Mouse (Mus musculus) c-Kit-positive CD71-negative TER-119-negative erythroid progenitor cells, embryonic 14.5 days (primary cell): ENCODE data around the gene Esr1.

ENCODE experiments used
- DNase-seq: peaks from one replicate; pipeline ENCODE4 v3.0.0-alpha.2; 2013; ENCODE audit warnings: low read depth

The Esr1 gene

GRCm38 (mm10) chr10:4993802-4994201 is 382.4 kb downstream of the Esr1 start:
- no peak for DNase-seq

GRCm38 (mm10) chr10:4996592-4996991 is 385.2 kb downstream of the Esr1 start:
- DNase-seq, result no peak

- DNase-seq, result no peak
These were observed 397.5 kb downstream of the Esr1 start for GRCm38 (mm10) chr10:5008795-5009366.

- no peak for DNase-seq
These were observed 400.6 kb downstream of the Esr1 start for GRCm38 (mm10) chr10:5012004-5012403.

- DNase-seq, result no peak
These were observed 403.6 kb downstream of the Esr1 start for GRCm38 (mm10) chr10:5014976-5015375.

- no peak for DNase-seq
These were observed 405.8 kb downstream of the Esr1 start for GRCm38 (mm10) chr10:5017148-5017547.

GRCm38 (mm10) chr10:5025906-5026305 is 414.5 kb downstream of the Esr1 start:
- DNase-seq, result no peak

- no peak for DNase-seq
These were observed 415.8 kb downstream of the Esr1 start for GRCm38 (mm10) chr10:5027208-5027607.

- DNase-seq, result no peak
These were observed 416.9 kb downstream of the Esr1 start for GRCm38 (mm10) chr10:5028301-5028700.

GRCm38 (mm10) chr10:5029161-5029560 is 417.8 kb downstream of the Esr1 start:
- no peak for DNase-seq

GRCm38 (mm10) chr10:5029883-5030282 is 418.5 kb downstream of the Esr1 start:
- DNase-seq, result no peak

- no peak for DNase-seq
These were observed 421.0 kb downstream of the Esr1 start for GRCm38 (mm10) chr10:5032192-5033048.

GRCm38 (mm10) chr10:5041254-5041653 is 429.9 kb downstream of the Esr1 start:
- no peak for DNase-seq

GRCm38 (mm10) chr10:5044481-5044880 is 433.1 kb downstream of the Esr1 start:
- DNase-seq, result no peak

- DNase-seq, result no peak
These were observed 433.8 kb downstream of the Esr1 start for GRCm38 (mm10) chr10:5045213-5045612.

GRCm38 (mm10) chr10:5045671-5046070 is 434.3 kb downstream of the Esr1 start:
- DNase-seq, result no peak
